Mouse (Mus musculus) lung, embryonic 15.5 days (tissue): ENCODE results near the gene Tbpl2. TPM values are rescaled to one million over a fixed set of nuclear protein-coding genes. Genes with fewer than 3 reads are reported as not detected.

Experiments used
- polyA plus RNA-seq: library from polyadenylated mRNA; unstranded; fragments of >200 nt; fragmentation: Nextera tagmentation; extraction: Ambion mirVana; gene quantifications from 2 replicates; pipeline ENCODE4 v1.2.1, GENCODE M21; 2015

The Tbpl2 gene
- polyA plus RNA-seq, 1 experiment from 2014 or later, result not detected

Other genes with a start within 250 kb of the Tbpl2 start
- gene Hnmt, start 47.2 kb downstream of the Tbpl2 start, polyA plus RNA-seq, result 0.74 and 1.2 TPM in 2 replicates
- not detected in 2 replicates for gene Il1f8, start 56.6 kb upstream of the Tbpl2 start, polyA plus RNA-seq
- gene Il1f9, start 89.9 kb upstream of the Tbpl2 start, polyA plus RNA-seq, result not detected in 2 replicates
- not detected in 2 replicates for gene Il1f6, start 118.8 kb upstream of the Tbpl2 start, polyA plus RNA-seq
- not detected in 2 replicates for gene Il1f5, start 180.4 kb upstream of the Tbpl2 start, polyA plus RNA-seq
- gene Il1f10, start 194.6 kb upstream of the Tbpl2 start, polyA plus RNA-seq, result not detected in 2 replicates
- 0.42 and 0.84 TPM in 2 replicates for gene Il1rn, start 240.3 kb upstream of the Tbpl2 start, polyA plus RNA-seq